Mouse (Mus musculus) stomach, postnatal 0 days (tissue): ENCODE measurements at regions not wholly inside any gene's neighbourhood (a gene's known extent, or its start where the extent isn't known, plus 50 kb on each side); places are given as distances from the start of the nearest gene placed in this dataset.

Experiments
- ATAC-seq: fragments of 200-750 bp; cut with Nextera tagmentation; 2 replicates; pipeline ENCODE4 v1.8.0; 2017; ENCODE audit not compliant: low FRiP score, low TSS enrichment
- DNase-seq: peaks from one replicate; pipeline ENCODE4 v3.0.0-alpha.2; 2016; ENCODE audit warnings: low spot score
- H3K27ac ChIP-seq: fragments of 300-500 bp; sonication (generic); replicated peaks from 2 replicates; pipeline ENCODE4 v1.5.1; 2014; ENCODE audit warnings: mild to moderate bottlenecking, control low read depth
- H3K27me3 ChIP-seq: fragments of 300-500 bp; sonication (generic); 2 replicates; pipeline ENCODE4 v1.6.1; 2014; ENCODE audit warnings: low read length; ENCODE audit not compliant: control insufficient read depth, insufficient read depth
- H3K36me3 ChIP-seq: fragments of 300-500 bp; sonication (generic); 2 replicates; pipeline ENCODE4 v1.6.1; 2014; ENCODE audit warnings: low read length, mixed read lengths; ENCODE audit not compliant: control insufficient read depth, insufficient read depth
- H3K4me1 ChIP-seq: fragments of 300-500 bp; sonication (generic); replicated peaks from 2 replicates; pipeline ENCODE4 v1.6.1; 2014; ENCODE audit warnings: antibody characterized with exemption; ENCODE audit not compliant: control insufficient read depth, insufficient read depth
- H3K4me2 ChIP-seq: fragments of 300-500 bp; sonication (generic); replicated peaks from 2 replicates; pipeline ENCODE4 v1.6.1; 2014; ENCODE audit warnings: low read depth, mild to moderate bottlenecking, control low read depth, moderate library complexity
- H3K4me3 ChIP-seq: fragments of 300-500 bp; sonication (generic); 2 replicates; pipeline ENCODE4 v1.5.1; 2014; ENCODE audit warnings: low read depth, low read length, control low read depth
- H3K9ac ChIP-seq: fragments of 300-500 bp; sonication (generic); 2 replicates; pipeline ENCODE4 v1.6.1; 2014; ENCODE audit warnings: mild to moderate bottlenecking, low read length, control low read depth, mixed read lengths
- H3K9me3 ChIP-seq: fragments of 300-500 bp; sonication (generic); 2 replicates; pipeline ENCODE4 v1.6.1; 2016; ENCODE audit warnings: low read length; ENCODE audit not compliant: control insufficient read depth
- CTCF ChIP-seq: IDR thresholded peaks from 2 replicates; pipeline ENCODE4 v1.5.1; 2016; ENCODE audit warnings: antibody characterized with exemption, low read depth, mild to moderate bottlenecking, moderate library complexity
- EP300 ChIP-seq: optimal IDR thresholded peaks from 2 replicates; pipeline ENCODE3; 2016; ENCODE audit warnings: antibody characterized with exemption
- WGBS: fragments of 180-500 bp; shearing (Covaris S2); extraction: QIAGEN DNeasy Blood & Tissue Kit; methylation state at CpG from one replicate; pipeline ENCODE4 v1.1.7; 2014; 5-methylcytosine and 5-hydroxymethylcytosine counted together

DNA sequence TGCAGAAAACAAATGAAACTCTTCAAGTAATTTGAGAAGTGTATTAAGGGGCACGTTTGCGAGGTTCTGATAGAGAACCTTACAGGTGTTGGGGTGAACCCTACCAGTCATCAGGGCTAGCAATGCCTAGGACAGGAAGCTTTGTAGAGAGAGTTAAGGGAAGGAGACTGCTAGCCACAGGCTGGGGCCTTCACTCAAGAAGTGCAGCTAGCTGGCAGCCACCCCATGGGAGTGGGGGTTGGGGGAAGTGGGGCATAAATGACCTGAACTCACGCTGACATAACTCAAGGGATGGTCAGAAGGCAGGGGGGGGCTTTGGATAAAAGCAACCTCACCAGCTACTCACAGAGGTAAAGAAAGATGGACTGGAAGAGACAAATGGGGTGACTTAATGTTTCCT, 80.3 kb upstream of the Gm47985 start:
- H3K27ac ChIP-seq: no peak overlapping the region
- TF ChIP-seq CTCF: no peak
- TF ChIP-seq EP300: no peak

DNA sequence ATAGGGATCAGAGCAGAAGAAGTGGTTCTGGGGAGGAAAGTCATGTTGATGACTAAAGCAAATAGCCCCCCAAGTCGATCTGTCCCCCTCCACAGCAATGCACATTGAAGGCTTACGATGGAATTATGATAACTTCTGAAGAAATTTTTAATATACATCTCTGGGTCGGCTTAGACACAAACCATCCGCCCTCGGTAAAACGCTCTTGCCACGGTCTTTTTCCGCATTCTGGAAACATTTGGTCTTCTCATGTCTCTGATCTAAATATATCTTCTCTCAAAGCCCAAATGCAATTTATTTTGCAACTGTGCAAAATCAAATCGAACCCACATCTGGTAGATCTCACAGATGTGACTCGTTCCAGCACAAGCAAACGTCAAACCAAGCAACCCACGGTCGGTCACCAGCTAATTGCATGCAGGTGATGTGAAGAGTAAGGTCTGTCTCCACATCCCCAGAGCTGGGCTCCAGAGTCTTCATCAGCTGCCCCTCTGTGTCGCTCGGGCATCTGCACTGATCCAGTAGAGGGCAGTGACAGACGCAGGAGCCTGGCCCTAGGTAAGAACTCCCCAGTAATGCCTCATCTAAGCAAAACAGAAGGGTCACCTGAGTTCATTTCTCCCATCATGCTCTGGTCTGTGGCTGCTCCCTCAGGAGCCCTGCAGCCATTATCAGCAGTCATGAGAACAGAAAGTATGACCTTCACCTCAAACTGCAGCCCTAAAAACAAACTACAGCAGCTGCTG, 79.5 kb upstream of the Gm47985 start:
- Histone ChIP-seq H3K27ac (peak overlapping the region; percentile 56; the same call in 1 of the 2 replicates), H3K4me2 (peak overlapping the region; percentile 25; the same call in 1 of the 2 replicates), H3K36me3 (no peaks in the 10 kb centered on the region), H3K27me3 (no peaks in the 10 kb centered on the region), H3K4me3 (no peak overlapping the region), H3K9me3 (no peaks in the 10 kb centered on the region), H3K9ac (no peak overlapping the region), H3K4me1 (no peaks in the 10 kb centered on the region)
- ATAC-seq (peak; percentile 65), DNase-seq (peak; percentile 21)
- TF ChIP-seq CTCF (peak; percentile 59), EP300 (no peak)
- 51% methylated on average over 16 of the region's 16 CpGs for WGBS

More for the DNA sequence above, 80.3 kb upstream of the Gm47985 start:
- Histone ChIP-seq H3K36me3 (no peaks in the 10 kb centered on the region), H3K27me3 (no peaks in the 10 kb centered on the region), H3K4me1 (no peaks in the 10 kb centered on the region), H3K9ac (no peak overlapping the region), H3K9me3 (no peaks in the 10 kb centered on the region), H3K4me2 (no peak overlapping the region), H3K4me3 (no peak overlapping the region)
- DNase-seq (no peak), ATAC-seq (no peak)
- WGBS: 71% methylated on average over 3 of the region's 3 CpGs

GRCm38 (mm10) chr1:151103522-151104037, 78.8 kb upstream of the Gm47985 start:
- TF ChIP-seq CTCF (no peak), EP300 (no peak)
- H3K27ac ChIP-seq: no peak overlapping the region
- H3K36me3 ChIP-seq: no peaks in the 10 kb centered on the region
- H3K4me1 ChIP-seq: no peaks in the 10 kb centered on the region
- H3K27me3 ChIP-seq: no peaks in the 10 kb centered on the region
- no peak for DNase-seq
- H3K9me3 ChIP-seq: no peaks in the 10 kb centered on the region
- 47% methylated on average over 6 of the region's 6 CpGs for WGBS
- H3K9ac ChIP-seq: no peak overlapping the region
- no peak overlapping the region for H3K4me3 ChIP-seq
- ATAC-seq: no peak
- no peak overlapping the region for H3K4me2 ChIP-seq

- Histone ChIP-seq H3K36me3 (no peaks in the 10 kb centered on the region), H3K4me2 (no peak overlapping the region), H3K4me3 (no peak overlapping the region), H3K9ac (no peak overlapping the region), H3K27me3 (no peaks in the 10 kb centered on the region), H3K9me3 (no peaks in the 10 kb centered on the region), H3K4me1 (no peaks in the 10 kb centered on the region), H3K27ac (no peak overlapping the region)
- DNase-seq: no peak
- no peak for ATAC-seq
- TF ChIP-seq EP300 (no peak), CTCF (no peak)
- 78% methylated on average over 5 of the region's 5 CpGs for WGBS
Measured at GRCm38 (mm10) chr1:151104346-151104745, 78.0 kb upstream of the Gm47985 start.

DNA sequence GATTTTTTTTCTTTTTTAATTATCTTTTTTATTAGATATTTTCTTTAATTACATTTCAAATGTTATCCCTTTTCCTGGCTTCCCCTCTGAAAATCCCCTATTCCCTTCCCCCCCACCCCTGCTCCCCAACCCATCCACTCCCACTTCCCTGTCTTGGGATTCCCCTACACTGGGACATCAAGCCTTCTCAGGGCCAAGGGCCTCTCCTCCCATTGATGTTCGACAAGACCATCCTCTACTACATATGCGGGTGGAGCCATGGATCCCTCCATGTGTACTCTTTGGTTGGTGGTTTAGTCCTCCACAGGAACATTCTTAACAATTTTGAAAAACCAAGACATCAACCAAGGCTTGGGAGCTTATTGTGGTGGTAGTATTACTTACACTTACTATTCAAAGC, 77.5 kb upstream of the Gm47985 start:
- no peaks in the 10 kb centered on the region for H3K9me3 ChIP-seq
- H3K9ac ChIP-seq: no peak overlapping the region
- no peak for ATAC-seq
- H3K4me2 ChIP-seq: no peak overlapping the region
- H3K4me1 ChIP-seq: no peaks in the 10 kb centered on the region
- no peak overlapping the region for H3K4me3 ChIP-seq
- no peaks in the 10 kb centered on the region for H3K36me3 ChIP-seq
- WGBS: 87% methylated on average over 2 of the region's 2 CpGs
- no peak for TF ChIP-seq CTCF
- TF ChIP-seq EP300: no peak
- DNase-seq: no peak
- H3K27ac ChIP-seq: no peak overlapping the region
- no peaks in the 10 kb centered on the region for H3K27me3 ChIP-seq

GRCm38 (mm10) chr1:151105251-151105650, 77.1 kb upstream of the Gm47985 start:
- DNase-seq (no peak), ATAC-seq (no peak)
- no peaks in the 10 kb centered on the region for H3K27me3 ChIP-seq
- no peak overlapping the region for H3K9ac ChIP-seq
- no peaks in the 10 kb centered on the region for H3K36me3 ChIP-seq
- H3K4me3 ChIP-seq: no peak overlapping the region
- no peaks in the 10 kb centered on the region for H3K4me1 ChIP-seq
- no peaks in the 10 kb centered on the region for H3K9me3 ChIP-seq
- H3K4me2 ChIP-seq: no peak overlapping the region
- WGBS: 69% methylated on average over 3 of the region's 3 CpGs
- H3K27ac ChIP-seq: no peak overlapping the region
- TF ChIP-seq EP300: no peak
- TF ChIP-seq CTCF: no peak
